ENCODE assay signal across 32 mouse cellular contexts in the genomic region with DNA sequence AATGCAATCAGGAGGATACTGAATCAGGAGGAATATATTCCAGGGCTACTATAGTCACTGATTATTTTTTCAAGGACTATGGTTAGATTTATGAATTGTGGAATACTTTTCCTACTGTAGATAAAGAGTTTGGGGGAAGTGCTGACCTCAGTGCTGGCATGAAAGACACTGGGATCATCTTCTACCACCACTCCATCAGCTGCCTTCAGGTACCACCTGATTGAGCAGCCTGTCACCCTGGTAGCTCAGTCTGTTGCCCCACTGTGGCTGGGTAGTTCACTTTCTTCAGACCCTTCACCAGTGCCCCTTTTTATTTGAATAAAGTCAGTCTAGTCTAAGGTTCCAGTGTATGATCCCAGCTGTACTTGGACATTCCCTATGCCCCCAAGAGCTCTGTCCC.
"Had no signal": no experiment of that assay in that cellular context is flagged by ENCODE, and none has a peak within 500 bp of the region (broad histone marks: within the 10 kb centered on the region; RNA-seq: fewer than 3 reads in every experiment).

No protein-coding gene starts in this region.

- H3K4me2 ChIP-seq: heart, embryonic 11.5 days; heart, embryonic 13.5 days; heart, embryonic 15.5 days; hindbrain, embryonic 12.5 days; hindbrain, embryonic 13.5 days; hindbrain, embryonic 14.5 days; hindbrain, embryonic 15.5 days; intestine, embryonic 15.5 days; kidney, embryonic 15.5 days had no signal

- ATAC-seq: hindbrain, embryonic 16.5 days; hindbrain, postnatal 0 days; intestine, embryonic 15.5 days; intestine, embryonic 16.5 days; intestine, postnatal 0 days had no signal

- H3K9ac ChIP-seq: heart, embryonic 13.5 days; heart, embryonic 15.5 days; hindbrain, embryonic 12.5 days; hindbrain, embryonic 13.5 days; hindbrain, embryonic 14.5 days; hindbrain, embryonic 15.5 days; intestine, embryonic 15.5 days; kidney, embryonic 15.5 days had no signal

- H3K4me1 ChIP-seq: heart, embryonic 13.5 days; heart, embryonic 15.5 days; hindbrain, embryonic 10.5 days; hindbrain, embryonic 12.5 days; hindbrain, embryonic 13.5 days; hindbrain, embryonic 15.5 days; intestine, embryonic 15.5 days; kidney, embryonic 15.5 days had no signal

- DNase-seq: heart, postnatal 10 days; heart, postnatal 14 days; heart, postnatal 36 days; heart, postnatal 4 days; kidney, adult 11 months; kidney, adult 18-20 months; kidney, adult 8-10 months; kidney, adult 9 months; kidney, postnatal 10 days; kidney, postnatal 14 days; kidney, postnatal 25 days; kidney, postnatal 36 days; kidney, postnatal 4 days; layer of hippocampus, adult 9-11 months; layer of hippocampus, postnatal 36 days had no signal

- H3K4me3 ChIP-seq: heart, embryonic 13.5 days; heart, embryonic 15.5 days; hindbrain, embryonic 10.5 days; hindbrain, embryonic 12.5 days; hindbrain, embryonic 13.5 days; hindbrain, embryonic 15.5 days; intestine, embryonic 15.5 days; kidney, embryonic 15.5 days; layer of hippocampus, adult 2 months; left cerebral cortex, adult 2 months had no signal

- H3K36me3 ChIP-seq: heart, embryonic 13.5 days; heart, embryonic 15.5 days; hindbrain, embryonic 10.5 days; hindbrain, embryonic 12.5 days; hindbrain, embryonic 13.5 days; hindbrain, embryonic 15.5 days; intestine, embryonic 15.5 days; kidney, embryonic 15.5 days had no signal

- H3K9me3 ChIP-seq: heart, embryonic 13.5 days; heart, embryonic 15.5 days; hindbrain, embryonic 10.5 days; hindbrain, embryonic 12.5 days; hindbrain, embryonic 13.5 days; hindbrain, embryonic 15.5 days; intestine, embryonic 15.5 days; kidney, embryonic 15.5 days had no signal

- H3K27ac ChIP-seq: heart, embryonic 13.5 days; heart, embryonic 15.5 days; hindbrain, embryonic 10.5 days; hindbrain, embryonic 12.5 days; hindbrain, embryonic 13.5 days; hindbrain, embryonic 14.5 days; hindbrain, embryonic 15.5 days; hindbrain, postnatal 0 days; intestine, embryonic 15.5 days; kidney, embryonic 15.5 days; kidney, postnatal 0 days; layer of hippocampus, adult 2 months; left cerebral cortex, adult 2 months had no signal

- H3K27me3 ChIP-seq: heart, embryonic 13.5 days; heart, embryonic 15.5 days; hindbrain, embryonic 12.5 days; hindbrain, embryonic 13.5 days; hindbrain, embryonic 15.5 days; intestine, embryonic 15.5 days; kidney, embryonic 15.5 days had no signal
